Mouse (Mus musculus) embryonic facial prominence, embryonic 10.5 days (tissue): Measurements from ENCODE around the gene Fam57a. TPM values are rescaled to one million over a fixed set of nuclear protein-coding genes. Genes with fewer than 3 reads are reported as not detected.

ENCODE experiments used
- DNase-seq: peaks from one replicate; pipeline ENCODE4 v3.0.0-alpha.2; 2017; ENCODE audit warnings: low spot score
- H3K27ac ChIP-seq: fragments of 300-500 bp; sonication (generic); replicated peaks from 2 replicates; pipeline ENCODE4 v1.5.1; 2016; ENCODE audit warnings: mild to moderate bottlenecking
- H3K27me3 ChIP-seq: fragments of 300-500 bp; sonication (generic); replicated peaks from 2 replicates; pipeline ENCODE4 v1.6.1; 2016; ENCODE audit warnings: low read depth, mild to moderate bottlenecking; ENCODE audit not compliant: poor library complexity, severe bottlenecking
- H3K36me3 ChIP-seq: fragments of 300-500 bp; sonication (generic); replicated peaks from 2 replicates; pipeline ENCODE4 v1.6.1; 2016; ENCODE audit warnings: mild to moderate bottlenecking, moderate library complexity
- H3K4me1 ChIP-seq: fragments of 300-500 bp; sonication (generic); 2 replicates; pipeline ENCODE4 v1.6.1; 2016
- H3K4me3 ChIP-seq: fragments of 300-500 bp; sonication (generic); 2 replicates; pipeline ENCODE4 v1.5.1; 2016; ENCODE audit warnings: mild to moderate bottlenecking, moderate library complexity
- H3K9me3 ChIP-seq: fragments of 300-500 bp; sonication (generic); 2 replicates; pipeline ENCODE4 v1.6.1; 2016; ENCODE audit warnings: mild to moderate bottlenecking
- WGBS: fragments of 180-500 bp; shearing (Covaris S2); methylation state at CpG from one replicate; pipeline ENCODE4 v1.1.7; 2016; 5-methylcytosine and 5-hydroxymethylcytosine counted together
- polyA plus RNA-seq: library from polyadenylated mRNA; unstranded; fragments of >200 nt; fragmentation: Nextera tagmentation; extraction: Ambion mirVana; gene quantifications from 2 replicates; pipeline ENCODE4 v1.2.1, GENCODE M21; 2016

Gene Fam57a
- polyA plus RNA-seq, 1 experiment from 2014 or later, result 35.1 TPM

DNA sequence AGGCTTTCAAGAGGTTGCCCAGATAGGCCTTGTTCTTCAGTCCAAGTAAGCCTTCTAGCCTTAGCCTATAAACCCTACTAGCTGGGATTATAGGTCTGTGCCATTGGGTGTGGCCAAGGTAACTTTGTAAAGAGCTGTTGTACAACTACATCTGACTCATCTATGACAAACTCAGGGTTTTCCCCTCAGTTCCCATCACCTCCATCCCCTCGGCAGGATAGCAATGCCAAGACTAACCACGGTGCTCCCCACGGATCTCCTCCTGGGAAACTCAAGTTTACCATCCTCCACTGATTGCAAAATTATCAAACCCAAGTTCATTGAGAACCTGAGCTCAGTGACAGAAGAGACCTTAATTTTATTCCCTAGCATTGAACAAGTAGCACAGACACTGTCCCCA lies 56.7 kb downstream of the Fam57a start:
- Histone ChIP-seq H3K4me3 (no peak overlapping the region), H3K27ac (no peak overlapping the region), H3K9me3 (no peaks in the 10 kb centered on the region), H3K4me1 (no peaks in the 10 kb centered on the region), H3K36me3 (peaks cover 93% of the 10 kb centered on the region), H3K27me3 (no peaks in the 10 kb centered on the region)
- DNase-seq, result no peak
- 91% methylated on average over 3 of the region's 3 CpGs for WGBS

DNA sequence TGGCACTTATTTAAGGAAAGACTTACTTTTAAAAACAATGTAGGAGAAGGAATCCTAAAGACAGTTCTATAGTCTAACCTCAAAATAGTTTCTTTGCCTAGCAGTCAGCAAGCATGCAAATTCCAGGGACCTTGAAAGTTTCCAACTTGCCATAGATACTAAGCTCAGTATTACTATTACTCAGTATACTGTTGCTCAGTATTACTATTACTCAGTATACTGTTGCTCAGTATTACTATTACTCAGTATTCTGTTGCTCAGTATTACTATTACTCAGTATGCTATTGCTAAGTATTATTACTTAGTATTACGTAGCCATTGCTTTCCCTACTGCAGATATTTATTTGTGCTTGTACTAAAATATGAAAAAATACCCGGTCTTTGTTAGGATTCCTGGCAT lies 60.3 kb downstream of the Fam57a start:
- Histone ChIP-seq H3K4me1 (peaks cover 23% of the 10 kb centered on the region), H3K27ac (no peak overlapping the region), H3K36me3 (peaks cover 57% of the 10 kb centered on the region), H3K27me3 (no peaks in the 10 kb centered on the region), H3K9me3 (no peaks in the 10 kb centered on the region), H3K4me3 (no peak overlapping the region)
- WGBS, result 98% methylated on average over 2 of the region's 2 CpGs
- no peak for DNase-seq

DNA sequence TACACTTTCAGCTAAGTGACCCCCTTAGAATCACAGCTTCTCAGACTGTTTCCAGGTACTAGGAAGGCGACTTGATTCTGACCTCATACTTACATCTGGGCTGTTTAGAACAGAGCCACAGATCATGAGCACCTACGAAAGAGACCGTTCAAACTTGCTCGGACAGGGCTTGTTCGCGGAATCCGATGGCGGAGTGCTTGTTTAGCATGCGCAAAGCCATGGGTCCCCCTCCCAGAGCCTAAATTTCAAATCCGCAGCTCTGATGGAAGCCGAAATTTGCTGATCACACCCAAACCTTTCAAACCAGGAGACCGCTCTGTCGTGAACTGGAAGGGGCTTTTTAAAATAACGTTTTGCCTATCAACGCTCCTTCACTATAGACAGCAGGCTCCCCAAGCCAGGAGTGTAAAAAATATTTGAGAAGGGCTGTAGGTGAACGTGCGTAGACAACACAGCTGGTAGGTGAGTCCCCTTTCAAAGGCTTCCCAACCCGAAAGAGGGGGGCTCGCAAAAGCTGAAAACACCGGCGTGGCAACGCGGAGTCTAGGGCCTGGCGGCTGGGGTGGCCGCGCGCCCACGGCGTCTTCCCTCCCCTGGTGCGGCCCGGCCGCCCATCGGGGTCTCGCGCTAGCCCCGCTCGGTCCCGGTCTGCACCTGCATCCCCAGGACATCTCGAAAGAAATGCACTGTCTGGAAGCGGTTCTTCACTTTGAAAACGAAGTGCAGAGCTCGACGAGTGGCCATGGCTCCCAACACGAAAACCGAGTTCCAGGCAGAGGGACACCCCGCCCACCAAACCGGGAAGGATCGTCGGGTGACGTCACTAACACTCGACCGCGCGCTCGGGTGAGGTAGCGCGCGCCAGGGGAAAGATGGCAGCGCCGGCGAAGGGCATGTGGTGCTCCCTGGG lies 63.7 kb downstream of the Fam57a start, which contains the start of the genes Mrm3 and Glod4:
Gene Mrm3 (plus strand): TSS at position 815 of the 910 bp plus-strand sequence.
Gene Glod4 (minus strand): TSS at position 825 of the 910 bp plus-strand sequence.
- under 1% methylated on average over 61 of the region's 61 CpGs for WGBS
- H3K36me3 ChIP-seq, result peaks cover 44% of the 10 kb centered on the region
- H3K4me3 ChIP-seq, result peak within 1 kb of the TSS; percentile 94
- no peaks in the 10 kb centered on the region for H3K9me3 ChIP-seq
- H3K4me1 ChIP-seq, result peaks cover 29% of the 10 kb centered on the region
- peak; percentile 95 for DNase-seq
- H3K27ac ChIP-seq, result peak within 1 kb of the TSS; percentile 92
- H3K27me3 ChIP-seq, result no peaks in the 10 kb centered on the region

DNA sequence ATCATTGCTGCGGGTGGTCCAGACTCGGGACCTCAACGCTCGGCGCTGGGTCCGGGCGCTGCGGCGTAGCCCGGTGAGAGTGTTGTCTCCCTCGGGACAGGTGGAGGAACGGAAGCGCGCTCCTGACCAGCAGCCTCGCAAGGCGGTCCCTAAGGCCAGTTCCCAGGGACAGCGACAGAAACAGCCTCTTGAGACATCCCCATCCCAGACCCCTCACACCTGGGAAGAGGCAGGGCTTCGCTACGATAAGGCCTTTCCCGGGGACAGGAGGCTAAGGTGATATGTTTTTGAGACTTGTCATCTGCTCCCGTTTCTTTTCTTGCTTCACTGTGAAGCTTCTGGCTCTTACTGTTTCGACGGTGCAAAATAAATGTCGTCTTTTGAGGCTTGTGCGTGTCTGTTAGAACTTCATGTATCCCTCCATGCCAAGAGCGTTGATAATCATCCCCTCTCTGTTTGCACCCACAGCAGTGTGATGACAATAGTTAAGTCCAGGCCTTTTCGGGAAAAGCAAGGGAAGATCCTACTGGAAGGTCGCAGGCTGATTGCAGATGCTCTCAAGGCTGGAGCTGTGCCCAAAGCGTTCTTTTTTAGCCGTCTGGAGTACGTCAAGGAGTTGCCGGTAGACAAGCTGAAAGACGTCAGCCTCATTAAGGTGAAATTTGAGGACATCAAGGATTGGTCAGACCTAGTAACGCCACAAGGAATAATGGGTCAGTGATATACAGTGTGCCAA lies 64.5 kb downstream of the Fam57a start:
- no peaks in the 10 kb centered on the region for H3K27me3 ChIP-seq
- no peak for DNase-seq
- peak overlapping the region; percentile 94 for H3K4me3 ChIP-seq
- peak overlapping the region; percentile 92 for H3K27ac ChIP-seq
- no peaks in the 10 kb centered on the region for H3K9me3 ChIP-seq
- peaks cover 29% of the 10 kb centered on the region for H3K4me1 ChIP-seq
- 3% methylated on average over 34 of the region's 34 CpGs for WGBS
- H3K36me3 ChIP-seq, result peaks cover 44% of the 10 kb centered on the region

DNA sequence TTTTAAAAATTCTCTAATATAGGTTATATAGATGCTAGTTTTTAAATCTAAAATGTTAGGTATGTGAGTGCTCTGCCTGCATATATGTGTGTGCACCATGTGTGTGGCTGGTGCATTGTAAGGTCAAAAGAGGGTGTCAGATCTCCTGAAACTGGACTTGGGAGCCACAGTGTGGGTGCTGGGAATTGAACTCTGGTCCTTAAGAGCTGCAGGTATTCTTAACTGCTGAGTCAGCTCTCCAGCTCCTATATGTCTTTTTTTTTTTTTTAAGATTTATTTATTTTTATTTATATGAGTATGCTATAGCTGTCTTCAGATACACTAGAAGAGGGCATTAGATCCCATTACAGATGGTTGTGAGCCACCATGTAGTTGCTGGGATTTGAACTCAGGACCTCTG lies 67.0 kb downstream of the Fam57a start:
- H3K27me3 ChIP-seq, result no peaks in the 10 kb centered on the region
- peaks cover 47% of the 10 kb centered on the region for H3K36me3 ChIP-seq
- H3K27ac ChIP-seq, result no peak overlapping the region

DNA sequence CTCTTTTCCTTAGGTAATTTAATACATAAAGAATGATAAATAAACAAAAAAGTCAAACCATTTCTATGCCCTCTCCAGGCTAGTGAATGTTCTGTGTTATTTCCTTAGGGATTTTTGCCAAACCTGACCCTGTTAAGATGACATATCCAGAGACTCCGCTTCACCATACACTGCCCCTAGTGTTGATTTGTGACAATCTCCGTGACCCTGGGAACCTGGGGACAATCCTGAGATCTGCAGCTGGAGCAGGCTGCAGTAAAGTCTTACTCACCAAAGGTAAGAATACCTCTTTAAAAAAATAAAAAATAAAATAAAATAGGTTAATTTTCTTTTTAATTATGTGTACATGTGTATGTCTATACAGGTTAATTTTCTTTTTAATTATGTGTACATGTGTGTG lies 67.8 kb downstream of the Fam57a start:
- H3K4me1 ChIP-seq, result peaks cover 24% of the 10 kb centered on the region
- no peaks in the 10 kb centered on the region for H3K9me3 ChIP-seq
- H3K27me3 ChIP-seq, result no peaks in the 10 kb centered on the region
- H3K27ac ChIP-seq, result no peak overlapping the region
- peaks cover 50% of the 10 kb centered on the region for H3K36me3 ChIP-seq
- DNase-seq, result no peak
- no peak overlapping the region for H3K4me3 ChIP-seq
- 46% methylated on average over 2 of the region's 2 CpGs for WGBS

More for the DNA sequence above, 67.0 kb downstream of the Fam57a start:
- peaks cover 29% of the 10 kb centered on the region for H3K4me1 ChIP-seq
- no peak for DNase-seq
- H3K9me3 ChIP-seq, result no peaks in the 10 kb centered on the region
- no peak overlapping the region for H3K4me3 ChIP-seq

DNA sequence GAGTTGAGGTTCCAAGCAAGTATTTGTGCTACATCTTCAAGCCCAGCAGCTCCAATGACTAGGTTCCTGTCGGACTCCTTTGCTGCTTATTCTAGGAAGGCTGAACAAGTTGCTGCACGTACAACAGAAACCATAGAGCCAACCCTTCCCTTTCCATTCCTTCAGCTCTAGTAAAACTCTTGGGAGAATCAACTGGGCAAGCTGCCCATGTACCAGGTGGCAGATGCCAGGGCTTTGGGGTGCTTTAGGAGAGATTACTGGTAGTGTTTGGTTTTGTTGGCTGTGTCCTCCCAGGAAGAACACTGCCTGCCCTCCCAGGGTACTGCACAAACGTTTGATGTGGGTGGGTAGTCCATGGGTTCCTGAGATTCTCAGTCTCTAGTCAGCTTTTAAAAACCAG lies 72.6 kb downstream of the Fam57a start:
- no peak overlapping the region for H3K4me3 ChIP-seq
- no peaks in the 10 kb centered on the region for H3K27me3 ChIP-seq
- 67% methylated on average over 3 of the region's 3 CpGs for WGBS
- H3K36me3 ChIP-seq, result peaks cover 46% of the 10 kb centered on the region
- no peak overlapping the region for H3K27ac ChIP-seq
- no peak for DNase-seq
- H3K9me3 ChIP-seq, result no peaks in the 10 kb centered on the region
- peaks cover 34% of the 10 kb centered on the region for H3K4me1 ChIP-seq

DNA sequence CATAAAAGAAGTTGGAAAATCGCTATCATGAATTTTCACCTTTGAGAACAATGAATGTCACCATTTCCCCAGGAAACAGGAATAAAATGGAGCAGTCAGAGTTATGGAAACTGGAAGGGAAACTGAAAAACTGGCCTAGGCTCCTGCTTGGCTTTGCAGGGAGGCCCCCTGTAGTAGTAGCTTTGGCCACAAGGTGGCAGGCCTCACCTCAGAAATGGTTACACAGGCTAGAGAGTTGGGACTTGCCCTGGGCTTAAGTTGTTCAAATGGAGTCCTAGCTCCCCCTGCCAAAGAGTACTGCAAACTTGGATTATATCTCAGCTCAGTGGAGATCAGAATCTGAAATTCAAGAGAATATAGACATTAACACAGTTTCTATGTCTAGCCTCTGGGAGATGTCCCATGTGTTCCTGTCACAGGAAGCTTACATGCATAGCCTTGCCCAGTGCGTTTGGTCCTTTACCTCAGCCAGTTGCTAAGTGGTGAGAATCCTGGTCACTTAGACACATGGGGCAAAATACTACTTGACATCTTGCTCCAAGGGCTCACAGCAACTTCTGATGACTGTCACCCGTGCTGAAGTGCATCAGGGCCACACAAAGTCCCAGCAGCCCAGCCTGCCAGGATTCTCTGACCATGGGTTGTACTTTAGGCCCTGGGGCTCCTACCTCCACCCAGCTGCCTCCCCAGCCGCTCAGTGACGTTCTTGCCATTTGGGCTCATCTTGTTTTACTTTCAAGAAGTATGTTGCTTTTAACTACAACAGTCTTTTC lies 73.9 kb downstream of the Fam57a start:
- Histone ChIP-seq H3K27me3 (no peaks in the 10 kb centered on the region), H3K27ac (peak overlapping the region; percentile 19; the same call in 1 of the 2 replicates), H3K4me1 (peaks cover 45% of the 10 kb centered on the region), H3K9me3 (no peaks in the 10 kb centered on the region), H3K4me3 (0 out of 2 replicates have a peak overlapping the region, but pooled peaks have one; percentile 5), H3K36me3 (peaks cover 45% of the 10 kb centered on the region)
- peak; percentile 87 for DNase-seq
- WGBS, result 55% methylated on average over 5 of the region's 5 CpGs

DNA sequence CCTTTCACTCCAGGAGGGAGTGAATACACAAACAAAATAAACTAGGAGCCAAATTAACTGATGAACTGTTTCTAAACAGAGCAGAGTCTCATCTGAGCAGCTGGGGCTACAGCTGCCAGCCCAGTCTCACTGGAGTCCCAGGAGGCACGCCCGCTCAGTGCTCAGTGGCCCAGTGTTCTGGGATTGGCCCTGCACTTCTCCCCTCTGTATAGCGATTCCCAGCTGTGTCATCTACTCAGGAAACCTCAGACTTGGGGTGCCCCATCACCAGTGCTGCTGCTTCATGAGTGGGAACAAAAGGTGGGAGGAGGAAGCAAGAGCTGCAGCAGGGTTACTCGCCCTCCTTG lies 74.4 kb downstream of the Fam57a start:
- no peak for DNase-seq
- Histone ChIP-seq H3K36me3 (peaks cover 43% of the 10 kb centered on the region), H3K9me3 (no peaks in the 10 kb centered on the region), H3K27me3 (no peaks in the 10 kb centered on the region), H3K4me1 (peaks cover 50% of the 10 kb centered on the region), H3K4me3 (no peak overlapping the region), H3K27ac (0 out of 2 replicates have a peak overlapping the region, but pooled peaks have one; percentile 30)
- WGBS, result 79% methylated on average over 4 of the region's 4 CpGs

DNA sequence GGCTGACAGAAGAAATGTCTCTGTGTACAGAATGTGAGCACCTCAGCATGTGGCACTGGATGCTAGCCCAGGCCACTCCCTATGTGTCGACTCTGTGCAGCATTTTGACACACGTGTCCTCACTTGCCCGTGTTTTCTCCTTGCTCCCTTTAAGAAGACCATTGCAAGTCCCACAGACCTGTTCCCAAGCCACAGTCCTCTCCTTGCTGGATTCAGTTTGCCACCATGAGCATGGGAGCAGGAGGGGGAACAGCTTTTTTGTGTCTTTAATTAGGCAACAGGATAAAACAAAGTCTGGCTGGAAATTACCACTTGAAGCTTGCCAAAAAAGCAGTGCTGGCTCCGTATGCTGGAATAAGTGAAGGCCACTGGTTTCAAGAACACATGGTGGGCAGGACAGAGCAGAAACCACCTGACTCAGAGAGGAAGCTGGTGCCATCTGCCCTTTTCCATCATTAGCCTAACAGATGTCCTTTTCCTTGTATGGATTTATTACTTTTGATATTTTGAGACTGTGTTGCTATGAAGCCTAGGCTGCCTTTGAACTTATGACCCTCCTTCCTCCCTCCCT lies 76.0 kb downstream of the Fam57a start:
- 79% methylated on average over 4 of the region's 4 CpGs for WGBS
- Histone ChIP-seq H3K9me3 (no peaks in the 10 kb centered on the region), H3K27ac (peak overlapping the region; percentile 62), H3K36me3 (peaks cover 35% of the 10 kb centered on the region), H3K27me3 (no peaks in the 10 kb centered on the region), H3K4me1 (peaks cover 66% of the 10 kb centered on the region), H3K4me3 (no peak overlapping the region)
- DNase-seq, result no peak

DNA sequence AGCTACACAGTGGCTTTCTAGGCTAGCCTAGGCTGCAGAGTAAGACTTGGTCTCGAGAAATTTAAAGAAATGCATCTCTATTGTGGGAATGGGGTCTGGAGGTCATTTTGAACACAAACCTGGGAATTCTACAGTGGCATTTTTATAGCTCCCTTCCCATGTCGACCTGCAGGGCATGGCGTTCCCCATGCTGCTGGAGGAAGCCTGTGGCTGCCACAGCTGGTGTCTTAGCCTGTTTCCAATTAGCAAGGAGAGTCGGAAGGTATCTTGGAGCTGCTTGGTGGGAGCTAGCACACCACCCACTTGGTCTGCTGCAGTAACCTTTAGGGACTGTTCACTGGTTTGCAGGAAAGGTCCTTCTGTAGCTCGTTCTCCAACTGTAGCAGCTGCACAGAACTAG lies 76.7 kb downstream of the Fam57a start:
- Histone ChIP-seq H3K4me1 (peaks cover 72% of the 10 kb centered on the region), H3K36me3 (peaks cover 35% of the 10 kb centered on the region), H3K27ac (peak overlapping the region; percentile 62), H3K4me3 (no peak overlapping the region), H3K27me3 (no peaks in the 10 kb centered on the region), H3K9me3 (no peaks in the 10 kb centered on the region)
- WGBS, result 28% methylated on average over 5 of the region's 5 CpGs
- peak; percentile 70 for DNase-seq

DNA sequence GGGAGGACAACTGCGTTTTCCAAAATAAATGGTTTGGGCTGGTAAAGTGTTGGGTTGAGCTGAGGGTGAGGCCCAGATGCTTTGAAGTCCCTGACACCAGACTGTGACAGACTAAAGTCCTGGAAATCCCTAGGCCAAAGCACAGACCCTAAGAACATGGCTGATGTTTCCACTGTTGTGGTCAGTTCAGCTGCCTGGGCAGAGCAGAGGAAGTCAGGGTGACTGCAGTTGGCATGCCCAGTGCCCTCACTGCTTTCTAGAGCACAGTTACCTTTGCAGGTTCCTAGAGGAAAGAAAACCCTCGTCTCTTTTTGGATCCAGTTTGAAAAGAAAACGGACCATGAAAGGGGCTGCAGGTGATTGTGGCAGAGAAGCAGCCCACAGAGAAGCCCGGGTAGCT lies 77.9 kb downstream of the Fam57a start:
- Histone ChIP-seq H3K27me3 (no peaks in the 10 kb centered on the region), H3K4me3 (no peak overlapping the region), H3K4me1 (peaks cover 84% of the 10 kb centered on the region), H3K27ac (0 out of 2 replicates have a peak overlapping the region, but pooled peaks have one; percentile 8), H3K36me3 (peaks cover 36% of the 10 kb centered on the region), H3K9me3 (no peaks in the 10 kb centered on the region)
- 78% methylated on average over 4 of the region's 4 CpGs for WGBS
- DNase-seq, result no peak
